Mouse (Mus musculus): ENCODE data around the gene Fbxo24. TPM values are rescaled to one million over a fixed set of nuclear protein-coding genes. Genes with fewer than 3 reads are reported as not detected.
"Not testable (repeated sequence)": the region's sequence is repeated elsewhere in the genome, so short reads cannot be mapped to it uniquely, and the experiment has no call there.

Fbxo24 gene
- polyA plus RNA-seq, 1 experiment from 2014 or later = not detected

DNA sequence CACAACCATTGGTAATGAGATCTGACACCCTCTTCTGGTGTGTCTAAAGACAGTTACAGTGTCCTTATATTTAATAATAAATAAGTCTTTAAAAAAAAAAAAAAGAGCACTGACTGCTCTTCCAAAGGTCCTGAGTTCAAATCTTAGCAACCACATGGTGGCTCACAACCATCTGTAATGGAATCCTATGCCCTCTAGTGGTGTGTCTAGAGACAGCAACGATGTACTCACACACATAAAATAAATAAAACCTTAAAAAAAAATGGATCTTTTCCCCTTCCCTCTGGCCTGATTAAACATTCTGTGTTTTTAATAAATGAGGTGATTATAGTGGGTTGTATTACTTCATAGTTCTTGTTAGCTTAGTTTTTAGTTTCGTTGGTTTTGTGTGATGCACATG is 13.9 kb downstream of the Fbxo24 start:
- 89% methylated on average over 2 of the region's 2 CpGs for WGBS (ENCODE audit: insufficient replicate concordance)
- H3K27ac ChIP-seq (ENCODE audit: low read depth, low read length); H3K4me2 ChIP-seq; H3K4me3 ChIP-seq (ENCODE audit: low read depth, low read length); H3K36me3 ChIP-seq (ENCODE audit: control insufficient read depth, insufficient read depth, low read length); H3K27me3 ChIP-seq (ENCODE audit: control insufficient read depth, insufficient read depth, low read length); ATAC-seq (replicated peaks; ENCODE audit: insufficient number of reproducible peaks, low FRiP score, low TSS enrichment); H3K9me3 ChIP-seq (replicated peaks; ENCODE audit: control insufficient read depth, low read length); H3K9ac ChIP-seq (ENCODE audit: low read depth, low read length): not testable (repeated sequence)
- peaks cover 23% of the 10 kb centered on the region for H3K4me1 ChIP-seq (ENCODE audit: control insufficient read depth, insufficient read depth, low read length)

GRCm38 (mm10) chr5:137613550-137613949 is 15.3 kb downstream of the Fbxo24 start, which contains the start of gene Pcolce:
Gene Pcolce, minus strand, starts transcription at chr5:137613784.
- peaks cover 34% of the 10 kb centered on the region for H3K4me1 ChIP-seq (ENCODE audit: control insufficient read depth, insufficient read depth, low read length)

GRCm38 (mm10) chr5:137613076-137613475 is 15.7 kb downstream of the Fbxo24 start:
- WGBS (ENCODE audit: insufficient replicate concordance) = 67% methylated on average over 5 of the region's 5 CpGs
- Histone ChIP-seq H3K36me3 (ENCODE audit: control insufficient read depth, insufficient read depth, low read length) (no peaks in the 10 kb centered on the region), H3K27ac (ENCODE audit: low read depth, low read length) (no peak overlapping the region), H3K9me3 (replicated peaks; ENCODE audit: control insufficient read depth, low read length) (no peaks in the 10 kb centered on the region), H3K4me2 (no peak overlapping the region), H3K4me3 (ENCODE audit: low read depth, low read length) (no peak overlapping the region), H3K27me3 (ENCODE audit: control insufficient read depth, insufficient read depth, low read length) (0 out of 2 replicates have a peak, but pooled peaks cover 2% of the 10 kb centered on the region), H3K9ac (ENCODE audit: low read depth, low read length) (no peak overlapping the region), H3K4me1 (ENCODE audit: control insufficient read depth, insufficient read depth, low read length) (peaks cover 39% of the 10 kb centered on the region)
- ATAC-seq (replicated peaks; ENCODE audit: insufficient number of reproducible peaks, low FRiP score, low TSS enrichment) = no peak

More at GRCm38 (mm10) chr5:137613550-137613949, 15.3 kb downstream of the Fbxo24 start, which contains the start of gene Pcolce:
- peak within 1 kb of the TSS; percentile 8; the same call in 1 of the 2 replicates for H3K9ac ChIP-seq (ENCODE audit: low read depth, low read length)
- H3K27ac ChIP-seq (ENCODE audit: low read depth, low read length) = no peak within 1 kb of the TSS
- ATAC-seq (replicated peaks; ENCODE audit: insufficient number of reproducible peaks, low FRiP score, low TSS enrichment) = no peak
- H3K36me3 ChIP-seq (ENCODE audit: control insufficient read depth, insufficient read depth, low read length) = no peaks in the 10 kb centered on the region
- H3K4me3 ChIP-seq (ENCODE audit: low read depth, low read length) = no peak within 1 kb of the TSS
- H3K4me2 ChIP-seq = no peak within 1 kb of the TSS
- no peaks in the 10 kb centered on the region for H3K9me3 ChIP-seq (replicated peaks; ENCODE audit: control insufficient read depth, low read length)
- WGBS (ENCODE audit: insufficient replicate concordance) = 30% methylated on average over 11 of the region's 11 CpGs
- H3K27me3 ChIP-seq (ENCODE audit: control insufficient read depth, insufficient read depth, low read length) = 0 out of 2 replicates have a peak, but pooled peaks cover 2% of the 10 kb centered on the region

GRCm38 (mm10) chr5:137611245-137611602 is 17.6 kb downstream of the Fbxo24 start:
- H3K9ac ChIP-seq (ENCODE audit: low read depth, low read length) = peak overlapping the region; percentile 11
- H3K27me3 ChIP-seq (ENCODE audit: control insufficient read depth, insufficient read depth, low read length) = no peaks in the 10 kb centered on the region
- H3K27ac ChIP-seq (ENCODE audit: low read depth, low read length) = peak overlapping the region; percentile 84
- H3K36me3 ChIP-seq (ENCODE audit: control insufficient read depth, insufficient read depth, low read length) = peaks cover 8% of the 10 kb centered on the region
- peak overlapping the region; percentile 66 for H3K4me2 ChIP-seq
- 8% methylated on average over 6 of the region's 6 CpGs for WGBS (ENCODE audit: insufficient replicate concordance)
- peak overlapping the region; percentile 38 for H3K4me3 ChIP-seq (ENCODE audit: low read depth, low read length)
- H3K9me3 ChIP-seq (replicated peaks; ENCODE audit: control insufficient read depth, low read length) = no peaks in the 10 kb centered on the region
- peaks cover 41% of the 10 kb centered on the region for H3K4me1 ChIP-seq (ENCODE audit: control insufficient read depth, insufficient read depth, low read length)
- ATAC-seq (replicated peaks; ENCODE audit: insufficient number of reproducible peaks, low FRiP score, low TSS enrichment) = 0 out of 2 replicates have a peak, but pooled peaks have one; percentile 13

GRCm38 (mm10) chr5:137610548-137611244 is 18.1 kb downstream of the Fbxo24 start:
- H3K27ac ChIP-seq (ENCODE audit: low read depth, low read length) = peak overlapping the region; percentile 84
- peaks cover 8% of the 10 kb centered on the region for H3K36me3 ChIP-seq (ENCODE audit: control insufficient read depth, insufficient read depth, low read length)
- peaks cover 41% of the 10 kb centered on the region for H3K4me1 ChIP-seq (ENCODE audit: control insufficient read depth, insufficient read depth, low read length)
- peak overlapping the region; percentile 11 for H3K9ac ChIP-seq (ENCODE audit: low read depth, low read length)
- ATAC-seq (replicated peaks; ENCODE audit: insufficient number of reproducible peaks, low FRiP score, low TSS enrichment) = peak; percentile 64
- 4% methylated on average over 12 of the region's 12 CpGs for WGBS (ENCODE audit: insufficient replicate concordance)
- no peaks in the 10 kb centered on the region for H3K9me3 ChIP-seq (replicated peaks; ENCODE audit: control insufficient read depth, low read length)
- peak overlapping the region; percentile 38 for H3K4me3 ChIP-seq (ENCODE audit: low read depth, low read length)
- peak overlapping the region; percentile 66 for H3K4me2 ChIP-seq
- no peaks in the 10 kb centered on the region for H3K27me3 ChIP-seq (ENCODE audit: control insufficient read depth, insufficient read depth, low read length)

- peak overlapping the region; percentile 38 for H3K4me3 ChIP-seq (ENCODE audit: low read depth, low read length)
- H3K27me3 ChIP-seq (ENCODE audit: control insufficient read depth, insufficient read depth, low read length) = no peaks in the 10 kb centered on the region
- peak overlapping the region; percentile 66 for H3K4me2 ChIP-seq
- no peak for ATAC-seq (replicated peaks; ENCODE audit: insufficient number of reproducible peaks, low FRiP score, low TSS enrichment)
- peaks cover 12% of the 10 kb centered on the region for H3K36me3 ChIP-seq (ENCODE audit: control insufficient read depth, insufficient read depth, low read length)
- 61% methylated on average over 4 of the region's 4 CpGs for WGBS (ENCODE audit: insufficient replicate concordance)
- H3K27ac ChIP-seq (ENCODE audit: low read depth, low read length) = peak overlapping the region; percentile 84
- H3K9ac ChIP-seq (ENCODE audit: low read depth, low read length) = peak overlapping the region; percentile 11
- H3K4me1 ChIP-seq (ENCODE audit: control insufficient read depth, insufficient read depth, low read length) = peaks cover 41% of the 10 kb centered on the region
- H3K9me3 ChIP-seq (replicated peaks; ENCODE audit: control insufficient read depth, low read length) = no peaks in the 10 kb centered on the region
Observed at GRCm38 (mm10) chr5:137610056-137610455, 18.7 kb downstream of the Fbxo24 start.

DNA sequence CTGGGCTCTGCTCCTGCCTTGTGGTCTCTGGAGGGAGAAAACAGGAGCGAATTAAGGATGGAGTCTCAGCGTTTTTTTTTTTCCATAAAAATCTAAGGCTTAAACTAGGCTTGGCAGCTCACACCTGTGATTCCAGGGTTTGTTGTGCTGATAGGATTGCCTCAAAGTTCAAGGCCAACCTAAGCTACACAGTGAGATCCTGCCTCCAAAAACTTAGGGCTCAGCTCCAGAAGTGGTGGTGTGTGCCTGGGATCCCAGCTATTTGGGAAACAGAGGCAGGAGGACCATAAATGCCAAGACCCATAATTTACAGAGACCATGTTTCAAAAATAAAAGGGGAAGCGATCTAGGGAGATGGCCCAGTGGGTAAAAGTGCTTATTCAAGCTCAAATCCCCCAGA is 19.5 kb downstream of the Fbxo24 start:
- no peak for ATAC-seq (replicated peaks; ENCODE audit: insufficient number of reproducible peaks, low FRiP score, low TSS enrichment)
- peaks cover 14% of the 10 kb centered on the region for H3K36me3 ChIP-seq (ENCODE audit: control insufficient read depth, insufficient read depth, low read length)
- 53% methylated on average over 3 of the region's 3 CpGs for WGBS (ENCODE audit: insufficient replicate concordance)
- no peaks in the 10 kb centered on the region for H3K27me3 ChIP-seq (ENCODE audit: control insufficient read depth, insufficient read depth, low read length)
- H3K4me3 ChIP-seq (ENCODE audit: low read depth, low read length) = 0 out of 2 replicates have a peak overlapping the region, but pooled peaks have one; percentile 20
- H3K9me3 ChIP-seq (replicated peaks; ENCODE audit: control insufficient read depth, low read length) = no peaks in the 10 kb centered on the region
- H3K4me2 ChIP-seq = peak overlapping the region; percentile 66
- no peak overlapping the region for H3K9ac ChIP-seq (ENCODE audit: low read depth, low read length)
- peaks cover 41% of the 10 kb centered on the region for H3K4me1 ChIP-seq (ENCODE audit: control insufficient read depth, insufficient read depth, low read length)
- H3K27ac ChIP-seq (ENCODE audit: low read depth, low read length) = no peak overlapping the region

DNA sequence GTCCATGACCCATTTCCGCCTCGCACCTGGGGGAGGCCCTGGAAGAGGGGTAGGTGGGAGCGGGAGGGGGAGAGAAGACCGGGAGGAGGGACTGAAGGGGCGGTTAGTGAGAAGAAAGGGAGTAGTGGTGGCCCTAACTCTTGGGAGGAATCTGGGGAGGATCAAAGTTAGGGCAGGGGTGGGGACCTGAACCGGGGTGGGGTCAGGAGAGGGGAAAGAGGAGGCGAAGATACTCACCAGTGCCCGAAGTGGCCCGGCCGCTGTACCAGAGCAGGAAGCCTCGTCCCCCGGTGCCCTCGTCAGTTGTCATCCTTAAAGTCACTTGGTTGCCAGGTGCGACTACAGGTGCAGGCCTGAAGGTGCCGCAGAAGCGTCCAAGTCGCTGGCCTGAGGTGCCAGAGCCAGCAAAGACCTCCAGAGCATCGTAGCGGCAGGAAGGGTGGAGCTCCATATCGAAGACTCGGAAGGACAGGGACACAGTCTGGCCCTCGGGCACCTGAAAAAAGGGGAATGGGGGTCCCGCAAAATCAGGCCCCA is 20.1 kb downstream of the Fbxo24 start:
- Histone ChIP-seq H3K36me3 (ENCODE audit: control insufficient read depth, insufficient read depth, low read length) (peaks cover 14% of the 10 kb centered on the region), H3K27ac (ENCODE audit: low read depth, low read length) (no peak overlapping the region), H3K9ac (ENCODE audit: low read depth, low read length) (peak overlapping the region; percentile 35), H3K9me3 (replicated peaks; ENCODE audit: control insufficient read depth, low read length) (no peaks in the 10 kb centered on the region), H3K27me3 (ENCODE audit: control insufficient read depth, insufficient read depth, low read length) (no peaks in the 10 kb centered on the region), H3K4me1 (ENCODE audit: control insufficient read depth, insufficient read depth, low read length) (peaks cover 39% of the 10 kb centered on the region), H3K4me2 (peak overlapping the region; percentile 66), H3K4me3 (ENCODE audit: low read depth, low read length) (peak overlapping the region; percentile 20; the same call in 1 of the 2 replicates)
- WGBS (ENCODE audit: insufficient replicate concordance) = 19% methylated on average over 23 of the region's 23 CpGs
- no peak for ATAC-seq (replicated peaks; ENCODE audit: insufficient number of reproducible peaks, low FRiP score, low TSS enrichment)
